Mouse (Mus musculus) effector memory CD4-positive, alpha-beta T cell, adult 7 months (primary cell): ENCODE results near the gene Cdc42ep4. TPM values are rescaled to one million over a fixed set of nuclear protein-coding genes. Genes with fewer than 3 reads are reported as not detected.

Experiments
- polyA plus RNA-seq: library from polyadenylated mRNA; unstranded; fragments of 100-300 nt; shearing (Covaris generic); gene quantifications from one replicate; pipeline ENCODE4 v1.2.1, GENCODE M21; 2017

The Cdc42ep4 gene
- 5.0 TPM for polyA plus RNA-seq

GRCm38 (mm10) chr11:113751484-113752084 is at the start of gene Cdc42ep4:
Cdc42ep4 (minus strand) TSS chr11:113751881.

GRCm38 (mm10) chr11:113709731-113710256 is 41.9 kb downstream of the Cdc42ep4 start, which contains the start of gene Cpsf4l:
Cpsf4l (minus strand) TSS chr11:113710017.

GRCm38 (mm10) chr11:113683957-113684706 is 67.5 kb downstream of the Cdc42ep4 start, which contains the start of the genes Fam104a and D11Wsu47e:
Fam104a (minus strand) TSS chr11:113684155.
D11Wsu47e (plus strand) TSS chr11:113684412.

Other genes with a start within 250 kb of the Cdc42ep4 start
- 0.59 TPM for gene Sstr2, start 132.5 kb downstream of the Cdc42ep4 start, polyA plus RNA-seq
- 39.8 TPM for gene Cog1, start 102.7 kb downstream of the Cdc42ep4 start, polyA plus RNA-seq
- 36.2 TPM for gene Slc39a11, start 101.8 kb downstream of the Cdc42ep4 start, polyA plus RNA-seq
- 40.1 TPM for gene Fam104a, start 67.7 kb downstream of the Cdc42ep4 start, polyA plus RNA-seq
- gene D11Wsu47e, start 67.5 kb downstream of the Cdc42ep4 start, polyA plus RNA-seq = 11.0 TPM
- not detected for gene Cpsf4l, start 41.9 kb downstream of the Cdc42ep4 start, polyA plus RNA-seq